17 mouse cellular contexts compared by ENCODE assay signal in the genomic region with DNA sequence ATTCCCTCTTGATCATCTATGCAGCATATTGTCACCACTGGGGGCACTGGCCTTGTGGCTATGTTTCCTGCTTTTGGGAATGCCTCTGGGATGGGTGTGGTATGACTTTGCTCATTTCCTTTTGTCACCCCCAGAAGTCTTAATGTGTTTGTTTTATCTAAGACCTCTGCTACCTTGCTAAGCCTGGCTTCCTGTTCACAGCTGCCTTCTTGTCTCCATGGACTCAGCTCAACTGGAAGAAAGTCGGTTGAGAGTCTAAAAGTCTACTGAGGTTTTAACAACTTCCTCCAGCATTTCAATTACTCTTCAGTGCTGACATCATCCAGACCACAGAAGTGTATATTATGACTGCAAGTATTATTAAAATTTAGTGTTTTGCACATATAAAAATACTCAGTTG.
DNase-seq lines count a peak whose midpoint lies in the region; ATAC-seq and TF ChIP-seq lines count a peak whose summit lies in the region.
"Had no signal": no experiment of that assay in that cellular context is flagged by ENCODE, and none has a peak within 500 bp of the region (broad histone marks: within the 10 kb centered on the region; RNA-seq: fewer than 3 reads in every experiment).

No protein-coding gene starts in this region.

- no peak overlapping the region for H3K9ac ChIP-seq in liver, embryonic 14.5 days (replicated peaks)
- no peak overlapping the region for H3K9ac ChIP-seq in liver, embryonic 12.5 days
- no peak overlapping the region for H3K9ac ChIP-seq in MEL (ENCODE audit: control insufficient read depth, low read depth, low read length, poor library complexity, severe bottlenecking)
- H3K9ac ChIP-seq in midbrain, embryonic 15.5 days, result no peak overlapping the region
- H3K9ac ChIP-seq: embryonic facial prominence, embryonic 15.5 days; hindbrain, embryonic 12.5 days; neural tube, embryonic 13.5 days had no signal

- TF ChIP-seq CTCF in liver, embryonic 14.5 days (IDR thresholded peaks at IDR 0.05; ENCODE audit: low read depth), result peak; percentile 13; the same call in 1 of the 2 replicates
- peak in 2 of 3 experiments; percentile 3 to 21; a peak in 2 of 6 replicates for TF ChIP-seq CTCF in MEL (IDR thresholded peaks at IDR 0.05 in 2 of 3, conservative IDR thresholded peaks at IDR 0.05 in 1 of 3; ENCODE audit: control insufficient read depth in 1 of 3, insufficient read depth in 1 of 3, low read depth in 2 of 3, low read length in 3 of 3, poor library complexity in 1 of 3, severe bottlenecking in 1 of 3)

- no peak overlapping the region for H3K27ac ChIP-seq in liver, embryonic 14.5 days
- no peak overlapping the region for H3K27ac ChIP-seq in liver, embryonic 12.5 days
- H3K27ac ChIP-seq in MEL (ENCODE audit: control insufficient read depth, low read depth, low read length), result peak overlapping the region; percentile 89
- no peak overlapping the region for H3K27ac ChIP-seq in midbrain, embryonic 15.5 days
- no peak overlapping the region for H3K27ac ChIP-seq in forebrain, embryonic 10.5 days
- H3K27ac ChIP-seq: embryonic facial prominence, embryonic 15.5 days; hindbrain, embryonic 12.5 days; midbrain, embryonic 10.5 days; neural tube, embryonic 13.5 days had no signal

- no peak for TF ChIP-seq RAD21 in MEL (IDR thresholded peaks at IDR 0.05; ENCODE audit: low read depth, low read length)

- H3K4me3 ChIP-seq in liver, embryonic 14.5 days (ENCODE audit: insufficient read depth in 1 of 2, low read depth in 2 of 2, low read length in 2 of 2), result no peak overlapping the region
- H3K4me3 ChIP-seq in liver, embryonic 12.5 days, result no peak overlapping the region
- no peak overlapping the region for H3K4me3 ChIP-seq in MEL (ENCODE audit: control insufficient read depth in 1 of 2, insufficient read depth in 1 of 2, low read depth in 2 of 2, low read length in 2 of 2)
- H3K4me3 ChIP-seq in midbrain, embryonic 15.5 days, result no peak overlapping the region
- H3K4me3 ChIP-seq in forebrain, embryonic 10.5 days, result no peak overlapping the region
- H3K4me3 ChIP-seq: embryonic facial prominence, embryonic 15.5 days; hindbrain, embryonic 12.5 days; midbrain, embryonic 10.5 days; neural tube, embryonic 13.5 days had no signal

- 8% methylated on average over 1 of the region's 1 CpGs for WGBS in liver, embryonic 14.5 days (ENCODE audit: insufficient replicate concordance)
- 17% methylated on average over 1 of the region's 1 CpGs for WGBS in liver, embryonic 12.5 days (ENCODE audit: insufficient replicate concordance)
- WGBS in midbrain, embryonic 15.5 days, result 90% methylated on average over 1 of the region's 1 CpGs
- 88% methylated on average over 1 of the region's 1 CpGs for WGBS in forebrain, embryonic 10.5 days

- H3K4me2 ChIP-seq in liver, embryonic 14.5 days (ENCODE audit: low read depth), result no peak overlapping the region
- no peak overlapping the region for H3K4me2 ChIP-seq in liver, embryonic 12.5 days
- no peak overlapping the region for H3K4me2 ChIP-seq in midbrain, embryonic 15.5 days
- H3K4me2 ChIP-seq: embryonic facial prominence, embryonic 15.5 days; hindbrain, embryonic 12.5 days; neural tube, embryonic 13.5 days had no signal

- H3K36me3 ChIP-seq in liver, embryonic 14.5 days (replicated peaks; ENCODE audit: control insufficient read depth, insufficient read depth, low read depth), result no peaks in the 10 kb centered on the region
- H3K36me3 ChIP-seq in liver, embryonic 12.5 days, result no peaks in the 10 kb centered on the region
- H3K36me3 ChIP-seq in MEL (ENCODE audit: control insufficient read depth in 1 of 2, insufficient read depth in 2 of 2, low read length in 2 of 2), result peaks cover 0 to 40% of the 10 kb centered on the region in 2 experiments; a peak in 2 of 4 replicates
- H3K36me3 ChIP-seq in midbrain, embryonic 15.5 days (replicated peaks), result no peaks in the 10 kb centered on the region
- no peaks in the 10 kb centered on the region for H3K36me3 ChIP-seq in forebrain, embryonic 10.5 days (replicated peaks)
- H3K36me3 ChIP-seq: embryonic facial prominence, embryonic 15.5 days; G1E; hindbrain, embryonic 12.5 days; midbrain, embryonic 10.5 days; neural tube, embryonic 13.5 days had no signal

- H3K27me3 ChIP-seq in liver, embryonic 14.5 days (ENCODE audit: control insufficient read depth, insufficient read depth, low read length), result no peaks in the 10 kb centered on the region
- no peaks in the 10 kb centered on the region for H3K27me3 ChIP-seq in liver, embryonic 12.5 days (replicated peaks)
- H3K27me3 ChIP-seq in MEL (ENCODE audit: control insufficient read depth in 1 of 2, insufficient read depth in 2 of 2, low read length in 2 of 2), result no peaks in the 10 kb centered on the region
- no peaks in the 10 kb centered on the region for H3K27me3 ChIP-seq in midbrain, embryonic 15.5 days (replicated peaks)
- H3K27me3 ChIP-seq in forebrain, embryonic 10.5 days (ENCODE audit: poor library complexity, severe bottlenecking), result no peaks in the 10 kb centered on the region
- H3K27me3 ChIP-seq: embryonic facial prominence, embryonic 15.5 days; hindbrain, embryonic 12.5 days; neural tube, embryonic 13.5 days had no signal

- H3K9me3 ChIP-seq in liver, embryonic 14.5 days (ENCODE audit: control insufficient read depth, low read length), result no peaks in the 10 kb centered on the region
- H3K9me3 ChIP-seq in liver, embryonic 12.5 days (replicated peaks), result no peaks in the 10 kb centered on the region
- H3K9me3 ChIP-seq in MEL (replicated peaks; ENCODE audit: insufficient read depth, low read length), result no peaks in the 10 kb centered on the region
- H3K9me3 ChIP-seq in midbrain, embryonic 15.5 days, result no peaks in the 10 kb centered on the region
- no peaks in the 10 kb centered on the region for H3K9me3 ChIP-seq in forebrain, embryonic 10.5 days
- H3K9me3 ChIP-seq: embryonic facial prominence, embryonic 15.5 days; G1E; hindbrain, embryonic 12.5 days; midbrain, embryonic 10.5 days; neural tube, embryonic 13.5 days had no signal

- peaks cover 16 to 21% of the 10 kb centered on the region in 2 experiments for H3K4me1 ChIP-seq in liver, embryonic 14.5 days (replicated peaks; ENCODE audit: control insufficient read depth in 2 of 2, insufficient read depth in 2 of 2, low read length in 1 of 2)
- H3K4me1 ChIP-seq in liver, embryonic 12.5 days, result peaks cover 39% of the 10 kb centered on the region
- peaks cover 22 to 24% of the 10 kb centered on the region in 2 experiments for H3K4me1 ChIP-seq in MEL (ENCODE audit: control insufficient read depth in 1 of 2, insufficient read depth in 2 of 2, low read length in 2 of 2)
- no peaks in the 10 kb centered on the region for H3K4me1 ChIP-seq in midbrain, embryonic 15.5 days
- H3K4me1 ChIP-seq in forebrain, embryonic 10.5 days, result 0 out of 2 replicates have a peak, but pooled peaks cover 6% of the 10 kb centered on the region
- H3K4me1 ChIP-seq: embryonic facial prominence, embryonic 15.5 days; hindbrain, embryonic 12.5 days; neural tube, embryonic 13.5 days had no signal

- no peak for DNase-seq in liver, embryonic 14.5 days (ENCODE audit: low read depth in 3 of 3, low spot score in 3 of 3)
- DNase-seq in MEL (ENCODE audit: low read depth, low spot score), result peak; percentile 79
- DNase-seq in thymus, postnatal 25 days, result peak; percentile 47
- DNase-seq in embryo, embryonic 10.5 days (ENCODE audit: low spot score), result no peak
- no peak for DNase-seq in forebrain, embryonic 10.5 days (ENCODE audit: extremely low spot score, low spot score)
- DNase-seq: cerebellum, adult 2 months; heart, adult 11 months; kidney, adult 9 months; right cerebral cortex, postnatal 14 days had no signal

- no peak for TF ChIP-seq EP300 in liver, embryonic 14.5 days (IDR thresholded peaks at IDR 0.05; ENCODE audit: low read depth)
- peak; percentile 67 to 72; a peak in 3 of 4 replicates for TF ChIP-seq EP300 in MEL (IDR thresholded peaks at IDR 0.05; ENCODE audit: low read depth in 1 of 2, low read length in 2 of 2)

- TF ChIP-seq POLR2A in MEL (IDR thresholded peaks at IDR 0.05; ENCODE audit: control insufficient read depth in 1 of 2, insufficient read depth in 1 of 2, low read depth in 1 of 2, low read length in 2 of 2, poor library complexity in 1 of 2), result no peak

- ATAC-seq in liver, embryonic 14.5 days (ENCODE audit: insufficient read depth), result no peak
- ATAC-seq in liver, embryonic 12.5 days, result no peak
- ATAC-seq in megakaryocyte, adult 5-6 weeks (ENCODE audit: poor library complexity, severe bottlenecking), result peak; percentile 10; the same call in 1 of the 2 replicates
- no peak for ATAC-seq in midbrain, embryonic 15.5 days (replicated peaks)

- no peaks in the 10 kb centered on the region; the same call in 1 of the 2 replicates for H3K79me2 ChIP-seq in MEL (ENCODE audit: control insufficient read depth, insufficient read depth, low read length, poor library complexity)

TF ChIP-seq in MEL, 35 proteins besides CTCF, POLR2A, EP300 and RAD21 (continues in another document):
- no peak for TF ChIP-seq MAX (IDR thresholded peaks at IDR 0.05; ENCODE audit: low read length)
- no peak for TF ChIP-seq CHD2 (IDR thresholded peaks at IDR 0.05; ENCODE audit: low read length)
- TF ChIP-seq TBP (IDR thresholded peaks at IDR 0.05; ENCODE audit: low read depth, low read length), result no peak
- peak; percentile 85 for TF ChIP-seq ETS1 (IDR thresholded peaks at IDR 0.05; ENCODE audit: low read depth, low read length)
- TF ChIP-seq KAT2A (conservative IDR thresholded peaks at IDR 0.05; ENCODE audit: low read depth, low read length), result no peak; the same call in 1 of the 2 replicates
- TF ChIP-seq POLR2AphosphoS5 (IDR thresholded peaks at IDR 0.05; ENCODE audit: borderline replicate concordance, low read depth, low read length), result no peak
- TF ChIP-seq CHD1 (IDR thresholded peaks at IDR 0.05; ENCODE audit: low read depth, low read length), result no peak
- TF ChIP-seq MYC (IDR thresholded peaks at IDR 0.05; ENCODE audit: low read depth, low read length), result 0 out of 2 replicates have a peak, but pooled peaks have one; percentile 24
- peak; percentile 53 for TF ChIP-seq GATA1 (IDR thresholded peaks at IDR 0.05; ENCODE audit: low read depth, low read length)
- TF ChIP-seq MXI1 (IDR thresholded peaks at IDR 0.05; ENCODE audit: low read depth, low read length), result no peak
- TF ChIP-seq NRF1 (IDR thresholded peaks at IDR 0.05; ENCODE audit: insufficient read depth, low read depth, low read length, poor library complexity, severe bottlenecking), result no peak
- TF ChIP-seq SIN3A (IDR thresholded peaks at IDR 0.05; ENCODE audit: low read length), result peak; percentile 47; the same call in 1 of the 2 replicates
- TF ChIP-seq ZKSCAN1 (IDR thresholded peaks at IDR 0.05; ENCODE audit: low read depth, low read length), result no peak
- 0 out of 2 replicates have a peak, but pooled peaks have one; percentile 2 for TF ChIP-seq ZC3H11A (IDR thresholded peaks at IDR 0.05; ENCODE audit: low read depth, low read length)
- 0 out of 2 replicates have a peak, but pooled peaks have one; percentile 45 for TF ChIP-seq ZMIZ1 (IDR thresholded peaks at IDR 0.05; ENCODE audit: low read depth, low read length)
- TF ChIP-seq NELFE (IDR thresholded peaks at IDR 0.05; ENCODE audit: low read depth, low read length), result peak; percentile 31; the same call in 1 of the 2 replicates
- no peak for TF ChIP-seq MAZ (IDR thresholded peaks at IDR 0.05; ENCODE audit: low read depth, low read length)
- TF ChIP-seq TAL1 (IDR thresholded peaks at IDR 0.05; ENCODE audit: low read length), result no peak

Comparison
In these comparisons a context has a peak if more than half of its experiments do, and no peak if none do; other contexts are left out.
1. DNase-seq: peak in MEL (single experiment) and thymus, postnatal 25 days (single experiment); none in liver, embryonic 14.5 days (0 of 3), embryo, embryonic 10.5 days (single experiment) and forebrain, embryonic 10.5 days (single experiment).